Mouse (Mus musculus) myocyte (in vitro differentiated cells): ENCODE data around the gene Zfp853. TPM values are rescaled to one million over a fixed set of nuclear protein-coding genes. Genes with fewer than 3 reads are reported as not detected.

Source experiments
- H3K27me3 ChIP-seq: one replicate; pipeline ENCODE4 v1.6.1; 2011; ENCODE audit not compliant: control insufficient read depth, insufficient read depth, insufficient read length
- H3K36me3 ChIP-seq: one replicate; pipeline ENCODE4 v1.6.1; 2011; ENCODE audit not compliant: control insufficient read depth, insufficient read depth
- H3K4me2 ChIP-seq: one replicate; pipeline ENCODE4 v1.6.1; 2011; ENCODE audit warnings: low read depth, control low read depth
- H3K4me3 ChIP-seq: one replicate; pipeline ENCODE4 v1.5.1; 2011; ENCODE audit warnings: mild to moderate bottlenecking, control low read depth, moderate library complexity
- H3K79me2 ChIP-seq: one replicate; pipeline ENCODE4 v1.6.1; 2011; ENCODE audit not compliant: control insufficient read depth, insufficient read depth
- H3ac ChIP-seq: one replicate; pipeline ENCODE4 v1.6.1; 2011; ENCODE audit not compliant: control insufficient read depth, insufficient read length
- CEBPB ChIP-seq: IDR thresholded peaks from 2 replicates; pipeline ENCODE4 v1.6.1; 2011; ENCODE audit warnings: mild to moderate bottlenecking, moderate library complexity; ENCODE audit not compliant: poor library complexity, insufficient read depth, severe bottlenecking
- E2F4 ChIP-seq: IDR thresholded peaks from one replicate; pipeline ENCODE4 v1.6.1; 2011; ENCODE audit warnings: mild to moderate bottlenecking, control low read depth, moderate library complexity; ENCODE audit not compliant: insufficient read depth
- MAX ChIP-seq: IDR thresholded peaks from one replicate; pipeline ENCODE4 v1.6.1; 2011; ENCODE audit warnings: low read depth, mild to moderate bottlenecking, control low read depth
- MYOD1 ChIP-seq, 3 experiments: IDR thresholded peaks; one replicate each; pipeline ENCODE4 v1.6.1; 2011; ENCODE audit warnings: control low read depth in 2 of 3, low read depth in 2 of 3, mild to moderate bottlenecking in 2 of 3, moderate library complexity in 1 of 3; ENCODE audit not compliant: insufficient read length in 2 of 3, control insufficient read depth in 1 of 3
- MYOG ChIP-seq, 3 experiments: IDR thresholded peaks; one replicate each; pipeline ENCODE4 v1.6.1; 2011; ENCODE audit warnings: control low read depth in 2 of 3, low read depth in 2 of 3, mild to moderate bottlenecking in 2 of 3; ENCODE audit not compliant: insufficient read length in 2 of 3, control insufficient read depth in 1 of 3, insufficient read depth in 1 of 3
- POLR2A ChIP-seq: IDR thresholded peaks from one replicate; pipeline ENCODE4 v1.6.1; 2011; ENCODE audit warnings: low read depth, mild to moderate bottlenecking, control low read depth, moderate library complexity; ENCODE audit not compliant: insufficient read length
- POLR2AphosphoS2 ChIP-seq: IDR thresholded peaks from one replicate; pipeline ENCODE4 v1.6.1; 2011; ENCODE audit warnings: low read depth, control low read depth; ENCODE audit not compliant: insufficient read length
- REST ChIP-seq: IDR thresholded peaks from one replicate; pipeline ENCODE4 v1.6.1; 2011; ENCODE audit warnings: mild to moderate bottlenecking, control low read depth, moderate library complexity; ENCODE audit not compliant: insufficient read depth, insufficient read length
- SRF ChIP-seq: IDR thresholded peaks from one replicate; pipeline ENCODE4 v1.6.1; 2011; ENCODE audit warnings: low read depth; ENCODE audit not compliant: control insufficient read depth, insufficient read length
- TCF12 ChIP-seq: IDR thresholded peaks from one replicate; pipeline ENCODE4 v1.6.1; 2011; ENCODE audit warnings: mild to moderate bottlenecking, control low read depth; ENCODE audit not compliant: poor library complexity, insufficient read depth, severe bottlenecking
- TCF3 ChIP-seq: IDR thresholded peaks from one replicate; pipeline ENCODE4 v1.6.1; 2011; ENCODE audit warnings: low read depth, control low read depth; ENCODE audit not compliant: insufficient read length
- USF1 ChIP-seq: IDR thresholded peaks from one replicate; pipeline ENCODE4 v1.6.1; 2011; ENCODE audit warnings: low read depth, mild to moderate bottlenecking, control low read depth, moderate library complexity
- polyA plus RNA-seq: library from polyadenylated mRNA; unstranded; fragments of >200 nt; fragmentation: generic; extraction: Trizol; gene quantifications from one replicate; pipeline ENCODE4 v1.2.1, GENCODE M21; 2012; ENCODE audit warnings: missing spikeins

Gene Zfp853
- polyA plus RNA-seq, 1 experiment, result 0.01 TPM

GRCm38 (mm10) chr5:143295330-143295729, 1.9 kb upstream of the Zfp853 start:
- H3K4me2 ChIP-seq, result no peak overlapping the region
- H3K79me2 ChIP-seq, result no peaks in the 10 kb centered on the region
- TF ChIP-seq E2F4 (no peak), POLR2A (no peak), MYOD1 (IDR thresholded peaks at IDR 0.05; ENCODE audit: control insufficient read depth in 1 of 3, insufficient read length in 2 of 3, low read depth in 2 of 3) (no peak), SRF (no peak), MYOG (IDR thresholded peaks at IDR 0.05; ENCODE audit: control insufficient read depth in 1 of 3, insufficient read depth in 1 of 3, insufficient read length in 2 of 3, low read depth in 2 of 3) (no peak), POLR2AphosphoS2 (no peak), USF1 (no peak), CEBPB (no peak), TCF3 (no peak), REST (no peak)
- H3K27me3 ChIP-seq, result no peaks in the 10 kb centered on the region
- no peak overlapping the region for H3ac ChIP-seq
- no peak overlapping the region for H3K4me3 ChIP-seq
- H3K36me3 ChIP-seq, result peaks cover 6% of the 10 kb centered on the region

GRCm38 (mm10) chr5:143294862-143295261, 1.4 kb upstream of the Zfp853 start:
- no peaks in the 10 kb centered on the region for H3K27me3 ChIP-seq
- no peak overlapping the region for H3K4me2 ChIP-seq
- H3ac ChIP-seq, result no peak overlapping the region
- TF ChIP-seq TCF12 (no peak), MYOG (IDR thresholded peaks at IDR 0.05; ENCODE audit: control insufficient read depth in 1 of 3, insufficient read depth in 1 of 3, insufficient read length in 2 of 3, low read depth in 2 of 3) (no peak), MAX (no peak), POLR2A (no peak), REST (no peak), SRF (no peak), CEBPB (no peak)
- H3K79me2 ChIP-seq, result no peaks in the 10 kb centered on the region
- no peak overlapping the region for H3K4me3 ChIP-seq
- H3K36me3 ChIP-seq, result peaks cover 6% of the 10 kb centered on the region

GRCm38 (mm10) chr5:143292879-143293278, 544 bp downstream of the Zfp853 start:
- no peaks in the 10 kb centered on the region for H3K36me3 ChIP-seq
- peaks cover under 1% of the 10 kb centered on the region for H3K27me3 ChIP-seq
- no peak overlapping the region for H3ac ChIP-seq
- no peak overlapping the region for H3K4me3 ChIP-seq
- no peaks in the 10 kb centered on the region for H3K79me2 ChIP-seq
- no peak overlapping the region for H3K4me2 ChIP-seq
- TF ChIP-seq TCF12 (no peak), POLR2AphosphoS2 (no peak), POLR2A (no peak), MAX (no peak), SRF (no peak), MYOG (IDR thresholded peaks at IDR 0.05; ENCODE audit: control insufficient read depth in 1 of 3, insufficient read depth in 1 of 3, insufficient read length in 2 of 3, low read depth in 2 of 3) (no peak), REST (no peak)

DNA sequence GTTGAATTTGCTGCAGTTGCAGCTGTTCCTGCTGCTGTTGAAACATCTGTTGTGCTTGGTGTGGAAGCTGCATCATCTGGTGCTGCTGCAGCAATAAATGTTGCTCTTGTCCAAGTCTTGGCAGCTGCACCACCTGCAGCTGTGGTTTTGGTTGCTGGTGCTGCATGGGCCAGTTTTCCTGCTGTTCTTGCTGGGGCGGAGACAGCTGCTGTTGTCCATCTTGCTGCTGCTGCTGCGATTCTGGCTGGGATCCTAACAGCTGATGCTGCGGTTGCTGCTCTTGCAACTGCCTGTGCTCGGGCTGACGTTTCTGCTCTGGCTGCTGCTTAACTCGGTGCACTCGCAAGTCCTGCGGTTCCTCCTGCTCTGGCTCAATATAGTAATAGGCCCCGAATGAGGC, 4.1 kb downstream of the Zfp853 start:
- no peak overlapping the region for H3K4me3 ChIP-seq
- no peaks in the 10 kb centered on the region for H3K79me2 ChIP-seq
- H3K36me3 ChIP-seq, result no peaks in the 10 kb centered on the region
- TF ChIP-seq MYOD1 (IDR thresholded peaks at IDR 0.05; ENCODE audit: control insufficient read depth in 1 of 3, insufficient read length in 2 of 3, low read depth in 2 of 3) (peak in 2 of 3 experiments; percentile 54 to 62), USF1 (no peak), TCF12 (no peak), MAX (no peak), MYOG (IDR thresholded peaks at IDR 0.05; ENCODE audit: control insufficient read depth in 1 of 3, insufficient read depth in 1 of 3, insufficient read length in 2 of 3, low read depth in 2 of 3) (peak in 2 of 3 experiments; percentile 7 to 31), SRF (no peak)
- peaks cover 4% of the 10 kb centered on the region for H3K27me3 ChIP-seq
- H3K4me2 ChIP-seq, result no peak overlapping the region
- no peak overlapping the region for H3ac ChIP-seq

DNA sequence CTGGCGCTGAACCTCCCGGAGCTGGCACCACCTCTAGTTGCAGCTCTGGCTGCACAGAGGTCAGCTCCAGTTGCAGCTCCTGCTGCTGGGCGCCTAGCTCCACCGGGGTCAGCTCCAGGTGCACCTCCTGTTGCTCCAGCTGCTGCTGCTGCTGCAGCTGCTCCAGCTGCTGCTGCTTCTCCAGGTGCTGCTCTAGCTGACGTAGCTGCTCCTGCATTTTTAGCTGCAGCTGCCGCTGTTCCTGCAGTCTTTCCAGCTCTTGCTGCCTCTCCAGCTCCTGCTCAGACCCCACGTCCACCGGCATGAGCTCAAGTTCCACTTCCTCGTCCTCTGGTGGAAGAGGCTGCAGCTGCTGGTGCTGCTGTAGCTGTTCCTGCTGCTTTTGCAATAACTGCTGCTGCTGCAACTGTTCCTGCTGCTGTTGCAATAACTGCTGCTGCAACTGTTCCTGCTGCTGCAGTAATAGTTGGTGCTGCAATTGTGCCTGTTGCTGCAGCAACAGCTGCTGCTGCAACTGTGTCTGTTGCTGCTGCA, 5.0 kb downstream of the Zfp853 start:
- Histone ChIP-seq H3K79me2 (no peaks in the 10 kb centered on the region), H3K27me3 (peaks cover 4% of the 10 kb centered on the region), H3K4me2 (no peak overlapping the region), H3ac (no peak overlapping the region), H3K4me3 (no peak overlapping the region), H3K36me3 (no peaks in the 10 kb centered on the region)
- TF ChIP-seq REST, result no peak
- no peak for TF ChIP-seq E2F4
- no peak for TF ChIP-seq MYOD1 (IDR thresholded peaks at IDR 0.05; ENCODE audit: control insufficient read depth in 1 of 3, insufficient read length in 2 of 3, low read depth in 2 of 3)
- no peak for TF ChIP-seq SRF
- TF ChIP-seq POLR2A, result no peak
- TF ChIP-seq MAX, result no peak
- no peak for TF ChIP-seq MYOG (IDR thresholded peaks at IDR 0.05; ENCODE audit: control insufficient read depth in 1 of 3, insufficient read depth in 1 of 3, insufficient read length in 2 of 3, low read depth in 2 of 3)
- TF ChIP-seq POLR2AphosphoS2, result no peak
- no peak for TF ChIP-seq TCF12
- TF ChIP-seq USF1, result no peak
- TF ChIP-seq CEBPB, result no peak
